Mouse (Mus musculus): Measurements from ENCODE around the gene Rgmb. TPM values are rescaled to one million over a fixed set of nuclear protein-coding genes. Genes with fewer than 3 reads are reported as not detected.

Gene Rgmb
- total RNA-seq, 2 experiments from 2014 or later: 0.51 TPM; not detected in 1

DNA sequence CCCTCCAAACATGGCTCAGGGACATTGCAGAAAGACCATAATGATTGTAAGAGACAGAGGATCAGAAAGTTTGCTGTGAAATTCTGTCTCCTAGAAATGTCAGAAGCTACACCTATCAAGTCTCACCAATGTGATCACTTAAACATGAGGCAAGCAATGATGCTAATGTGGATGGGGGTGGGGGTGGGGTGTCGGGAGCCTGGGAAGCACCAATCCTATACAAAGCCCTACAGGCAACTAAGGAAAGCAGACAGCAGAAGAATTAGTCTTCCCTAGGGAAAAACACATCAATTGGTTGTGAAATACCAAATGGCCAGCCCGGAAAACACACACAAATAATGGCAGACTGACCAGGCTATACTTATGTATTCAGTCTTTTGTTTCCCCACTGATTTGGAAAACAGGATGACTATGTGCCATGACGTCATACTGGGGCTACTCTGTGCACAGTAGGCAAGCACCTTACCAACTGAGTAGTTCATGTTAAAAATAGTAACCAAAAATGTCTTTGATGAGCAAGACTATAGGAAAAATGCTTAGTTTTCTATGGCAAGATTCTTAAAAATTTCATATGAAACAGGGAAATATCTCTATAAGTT is 31.5 kb downstream of the Rgmb start:
- ATAC-seq (replicated peaks; ENCODE audit: low FRiP score, poor library complexity, severe bottlenecking): no peak

DNA sequence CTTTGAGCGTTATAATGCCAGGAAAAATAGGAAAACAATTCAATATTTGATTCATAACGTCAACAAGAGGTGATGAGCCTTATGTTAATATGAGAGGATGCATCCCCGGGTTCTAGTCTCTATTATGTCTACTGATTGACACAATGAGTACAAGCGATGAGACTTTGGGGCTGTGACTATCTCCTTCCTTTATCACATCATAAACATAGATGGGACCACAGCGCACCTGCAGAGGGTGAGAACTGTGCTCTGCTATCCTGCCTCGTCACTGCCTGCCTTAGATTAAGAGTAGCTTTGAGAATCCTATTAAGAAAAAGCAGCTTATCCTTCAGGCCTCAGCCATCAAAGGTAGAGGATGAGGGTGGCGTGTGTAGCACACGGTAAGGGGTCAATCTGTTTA is 40.1 kb downstream of the Rgmb start:
- ATAC-seq (replicated peaks; ENCODE audit: low FRiP score, poor library complexity, severe bottlenecking): no peak

DNA sequence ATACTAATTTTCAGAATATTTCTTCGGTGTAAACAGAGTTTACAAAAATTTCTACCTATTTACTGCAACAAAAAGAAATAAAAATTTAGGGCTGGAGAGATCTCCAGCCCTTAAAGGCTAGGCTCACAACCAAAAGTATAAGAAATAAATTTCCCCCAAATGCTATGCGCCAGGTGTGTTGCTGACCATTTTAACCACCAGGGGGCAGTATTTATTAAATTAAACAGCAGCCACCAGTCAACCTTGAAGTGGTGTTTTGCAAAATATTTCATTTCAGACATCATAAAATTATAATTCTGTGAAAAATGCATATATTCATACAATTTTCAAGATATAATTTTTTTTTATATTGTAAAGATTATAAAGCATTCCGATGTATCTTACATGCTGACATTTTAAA is 43.8 kb downstream of the Rgmb start:
- no peak for ATAC-seq (replicated peaks; ENCODE audit: low FRiP score, poor library complexity, severe bottlenecking)

DNA sequence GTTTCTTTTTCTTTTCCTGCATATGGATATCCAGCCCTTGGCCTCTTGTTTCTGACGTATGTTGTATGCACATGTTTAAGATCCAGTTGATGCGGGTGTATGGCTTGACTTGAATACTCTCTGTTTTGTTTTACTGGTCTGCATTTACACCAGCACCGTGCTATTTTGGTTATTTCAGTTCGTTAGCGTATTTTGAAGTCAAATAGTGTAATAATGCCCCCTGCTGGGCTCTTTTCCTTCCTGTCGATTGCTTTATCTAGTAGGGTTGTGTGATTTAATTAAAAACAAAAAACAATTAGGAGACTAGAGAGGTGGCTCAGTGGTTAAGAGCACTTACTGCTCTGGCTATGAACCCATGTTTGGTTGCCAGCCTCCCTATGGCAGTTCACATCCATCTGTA is 52.9 kb downstream of the Rgmb start:
- ATAC-seq (replicated peaks; ENCODE audit: low FRiP score, poor library complexity, severe bottlenecking): no peak

DNA sequence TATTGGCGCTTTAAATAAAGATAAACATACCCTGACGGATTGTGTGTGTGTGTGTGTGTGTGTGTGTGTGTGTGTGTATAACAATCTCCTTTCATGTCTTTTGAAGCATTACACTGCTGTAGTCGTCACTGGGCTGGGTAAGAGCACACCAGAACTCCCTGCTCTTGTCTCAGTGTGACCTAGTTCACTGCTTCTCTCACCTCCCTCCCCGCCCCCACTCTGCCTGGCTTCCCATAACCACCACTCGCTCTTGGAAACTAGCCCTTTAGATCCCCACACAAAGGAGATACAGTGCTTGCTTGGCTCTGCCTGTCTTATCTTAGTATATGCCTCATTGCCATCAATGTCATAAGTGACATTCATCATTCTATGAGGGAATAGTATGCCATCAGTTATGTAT is 54.5 kb downstream of the Rgmb start:
- no peak for ATAC-seq (replicated peaks; ENCODE audit: low FRiP score, poor library complexity, severe bottlenecking)

DNA sequence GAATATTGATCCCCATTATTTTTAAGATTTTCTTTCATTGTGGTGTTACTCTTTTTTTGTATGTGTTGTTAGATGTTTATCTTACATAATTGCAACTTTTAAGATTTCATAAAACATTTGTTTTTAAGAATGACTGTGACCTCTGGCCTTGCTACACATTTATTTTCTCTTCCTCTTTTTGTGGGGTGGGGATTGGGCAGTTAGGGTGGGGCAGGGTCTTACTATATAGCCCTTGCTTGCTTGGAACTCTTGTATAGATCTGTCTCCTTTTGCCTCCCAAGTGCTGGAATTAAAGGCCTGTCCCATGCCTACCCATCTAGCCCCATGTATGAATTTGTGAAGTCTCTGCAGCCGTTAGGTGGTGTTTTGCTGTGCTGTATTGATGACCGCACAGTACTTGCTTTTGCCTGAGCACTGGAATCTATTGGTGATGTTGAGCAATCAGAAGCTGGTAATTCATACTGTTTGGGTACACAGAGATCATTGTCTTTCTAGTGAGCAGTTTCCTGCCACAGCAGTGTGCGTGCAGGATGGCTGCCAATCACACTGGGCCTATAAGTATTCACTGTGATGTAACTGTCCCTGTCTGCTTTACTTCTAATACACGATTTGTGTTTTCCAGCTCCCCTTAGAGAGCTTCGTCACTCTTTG is 56.1 kb downstream of the Rgmb start:
- no peak for ATAC-seq (replicated peaks; ENCODE audit: low FRiP score, poor library complexity, severe bottlenecking)

DNA sequence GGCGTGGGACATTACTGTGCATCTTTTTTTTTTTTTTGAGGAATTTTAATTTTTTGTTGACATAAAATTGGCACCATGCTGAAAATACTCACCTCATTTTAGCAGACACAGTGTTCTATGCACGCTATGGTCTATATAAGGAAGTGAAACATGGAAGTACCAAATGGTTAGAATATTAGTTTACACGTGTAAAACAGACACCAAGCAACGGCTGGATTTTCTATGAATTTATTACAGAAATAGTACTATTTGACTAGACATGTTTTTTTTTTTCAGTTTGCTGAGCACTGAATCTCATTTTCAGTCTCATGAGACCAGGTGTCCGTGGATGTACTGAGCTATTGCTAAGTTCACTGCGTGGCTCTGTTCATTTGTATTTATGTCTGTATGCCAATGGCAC is 56.9 kb downstream of the Rgmb start:
- no peak for ATAC-seq (replicated peaks; ENCODE audit: low FRiP score, poor library complexity, severe bottlenecking)

DNA sequence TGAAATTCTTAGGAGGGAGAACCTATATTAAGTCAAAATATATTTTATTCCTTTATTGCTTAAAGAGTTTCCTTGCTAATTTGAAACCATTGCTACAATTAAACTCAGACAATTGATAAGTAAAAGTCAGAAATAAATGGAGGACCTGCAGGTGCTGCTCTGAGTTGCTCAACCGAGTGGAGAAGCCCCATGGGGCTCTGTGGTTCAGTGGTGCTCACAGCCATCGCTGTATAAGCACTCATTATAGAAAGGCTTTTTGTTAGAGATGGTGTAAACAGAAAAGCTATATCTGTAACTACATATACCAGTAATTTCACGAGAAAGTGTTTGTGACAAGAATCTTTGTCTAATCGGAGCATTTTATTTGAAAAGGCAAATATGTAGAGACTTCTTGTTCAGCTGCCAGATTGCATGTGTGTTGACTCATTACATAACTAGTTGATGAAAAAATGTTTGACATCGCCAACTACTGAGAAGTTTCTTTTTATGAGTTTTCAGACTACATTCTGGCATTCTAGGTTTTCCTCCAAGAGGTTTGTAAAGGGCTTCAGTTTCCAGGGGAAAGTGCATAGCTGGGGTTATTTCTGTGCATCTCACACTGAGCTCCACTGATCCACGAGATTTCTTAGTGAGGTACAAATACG is 61.6 kb downstream of the Rgmb start:
- no peak for ATAC-seq (replicated peaks; ENCODE audit: low FRiP score, poor library complexity, severe bottlenecking)

DNA sequence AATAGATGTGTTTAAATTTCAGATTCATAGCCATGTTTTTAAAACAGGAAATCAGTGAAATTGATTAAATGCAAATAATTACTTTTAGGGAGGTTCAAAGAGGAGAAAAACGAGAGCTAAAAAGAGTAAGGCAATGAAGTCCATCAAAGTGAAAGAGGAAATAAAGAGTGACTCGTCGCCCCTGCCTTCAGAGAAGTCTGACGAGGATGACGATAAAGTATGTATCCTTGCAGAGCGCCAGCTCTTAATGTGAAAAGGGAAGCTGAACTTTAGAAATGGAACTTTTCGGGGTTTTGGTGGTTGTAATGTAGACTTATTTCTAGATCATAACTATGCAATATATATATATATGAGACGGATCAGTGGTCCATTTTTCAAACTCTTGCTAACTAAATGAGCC is 69.6 kb downstream of the Rgmb start:
- ATAC-seq (replicated peaks; ENCODE audit: low FRiP score, poor library complexity, severe bottlenecking): no peak

Other genes with a start within 250 kb of the Rgmb start
- 20.3 and 21.9 TPM in 2 replicates for gene Chd1, start 126.1 kb downstream of the Rgmb start, total RNA-seq (2015; ENCODE audit: low replicate concordance)
- 32.1 and 32.9 TPM in 2 replicates for gene Chd1, start 126.1 kb downstream of the Rgmb start, total RNA-seq (2017; ENCODE audit: low replicate concordance)

All from erythroblast, adult 5-6 weeks (primary cell).